Mouse (Mus musculus) granulocyte monocyte progenitor cell, adult 5-6 weeks (primary cell): Measurements from ENCODE around the gene Hsf4. TPM values are rescaled to one million over a fixed set of nuclear protein-coding genes. Genes with fewer than 3 reads are reported as not detected.
"Not testable (repeated sequence)": the region's sequence is repeated elsewhere in the genome, so short reads cannot be mapped to it uniquely, and the experiment has no call there.

Experiments
- ATAC-seq: replicated peaks from 2 replicates; pipeline ENCODE4 v1.8.0; 2016; ENCODE audit warnings: mild to moderate bottlenecking, moderate TSS enrichment, inconsistent platforms; ENCODE audit not compliant: poor library complexity, severe bottlenecking
- total RNA-seq, 2 experiments: library from RNA; stranded (forward) in 1 of 2; stranded (reverse) in 1 of 2; fragments of 200-712, 200-1000 nt in 1 of 2; fragments of >200 nt in 1 of 2; fragmentation: Nextera tagmentation in 1 of 2; gene quantifications; 2 replicates each; pipeline ENCODE4 v1.2.3; 2014 to 2017

Gene Hsf4
- total RNA-seq (2014; fragmentation: Nextera tagmentation) (not detected in 2 replicates), total RNA-seq (2017) (not detected in 2 replicates)

GRCm38 (mm10) chr8:105269461-105269947 lies at the start of gene Hsf4:
TSS of gene Hsf4 (plus strand) at chr8:105269801.
- peak; percentile 44 for ATAC-seq

GRCm38 (mm10) chr8:105223850-105224249 lies 45.8 kb upstream of the Hsf4 start:
- ATAC-seq, result no peak

GRCm38 (mm10) chr8:105224413-105225271 lies 45.0 kb upstream of the Hsf4 start, which contains the start of gene D230025D16Rik:
TSS of gene D230025D16Rik (plus strand) at chr8:105225145.
- peak; percentile 94 for ATAC-seq

GRCm38 (mm10) chr8:105225272-105225593 lies 44.4 kb upstream of the Hsf4 start:
- ATAC-seq, result peak; percentile 9; the same call in 1 of the 2 replicates

GRCm38 (mm10) chr8:105225917-105226316 lies 43.7 kb upstream of the Hsf4 start:
- ATAC-seq, result peak; percentile 59

- peak; percentile 59 for ATAC-seq
Observed at GRCm38 (mm10) chr8:105231503-105232320, 37.9 kb upstream of the Hsf4 start.

GRCm38 (mm10) chr8:105232321-105232693 lies 37.3 kb upstream of the Hsf4 start:
- ATAC-seq, result not testable (repeated sequence)

- no peak for ATAC-seq
Observed at GRCm38 (mm10) chr8:105233126-105233935, 36.3 kb upstream of the Hsf4 start.

GRCm38 (mm10) chr8:105235206-105235605 lies 34.4 kb upstream of the Hsf4 start:
- no peak for ATAC-seq

GRCm38 (mm10) chr8:105237442-105238142 lies 32.0 kb upstream of the Hsf4 start:
- ATAC-seq, result peak; percentile 85

- no peak for ATAC-seq
Observed at GRCm38 (mm10) chr8:105241016-105241415, 28.6 kb upstream of the Hsf4 start.

- no peak for ATAC-seq
Observed at GRCm38 (mm10) chr8:105251954-105252353, 17.6 kb upstream of the Hsf4 start.

GRCm38 (mm10) chr8:105252680-105253537 lies 16.7 kb upstream of the Hsf4 start:
- no peak for ATAC-seq

GRCm38 (mm10) chr8:105253766-105254151 lies 15.8 kb upstream of the Hsf4 start:
- no peak for ATAC-seq

GRCm38 (mm10) chr8:105254152-105254965 lies 15.2 kb upstream of the Hsf4 start:
- ATAC-seq, result peak; percentile 91

- peak; percentile 26; the same call in 1 of the 2 replicates for ATAC-seq
Observed at GRCm38 (mm10) chr8:105254966-105255350, 14.6 kb upstream of the Hsf4 start, which contains the start of gene B3gnt9. TSS of gene B3gnt9 (minus strand) at chr8:105255153.

GRCm38 (mm10) chr8:105257318-105258114 lies 12.1 kb upstream of the Hsf4 start:
- ATAC-seq, result no peak
